ENCODE assay signal across 30 mouse cellular contexts in the genomic region with DNA sequence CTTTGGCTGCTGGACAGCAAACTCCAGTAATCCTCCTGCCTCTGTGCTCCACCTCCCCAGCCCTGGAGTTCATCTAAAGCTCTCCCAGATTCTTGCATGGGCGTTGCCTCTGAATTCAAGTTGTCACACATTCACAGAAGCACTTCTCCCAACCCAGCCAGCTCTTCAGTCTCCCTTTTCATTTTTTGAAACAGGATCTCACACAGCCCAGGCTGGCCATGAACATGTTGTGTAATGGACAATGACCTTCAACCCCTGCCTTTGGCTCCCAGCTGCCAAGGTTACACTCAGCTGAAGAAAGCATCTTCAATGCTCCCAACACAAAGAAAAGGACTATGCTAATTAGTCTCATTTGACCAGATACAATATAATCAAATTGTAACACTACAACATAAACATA. TPM values are rescaled to one million over a fixed set of nuclear protein-coding genes. Genes with fewer than 3 reads are reported as not detected.
"Had no signal": no experiment of that assay in that cellular context is flagged by ENCODE, and none has a peak within 500 bp of the region (broad histone marks: within the 10 kb centered on the region; RNA-seq: fewer than 3 reads in every experiment).

No protein-coding gene starts in this region.

- DNase-seq: layer of hippocampus, adult 9-11 months; liver; liver, postnatal 0 days; lung, embryonic 14.5 days; retina, postnatal 1 day; right cerebral cortex, postnatal 25 days; spleen, adult 18-20 months; thymus, postnatal 25 days had no signal

- H3K4me2 ChIP-seq: limb, embryonic 13.5 days; lung, embryonic 14.5 days; midbrain, embryonic 13.5 days; neural tube, embryonic 13.5 days; stomach, embryonic 15.5 days had no signal

- ATAC-seq: liver, postnatal 0 days; lung, postnatal 0 days; midbrain, embryonic 13.5 days; midbrain, embryonic 16.5 days had no signal

- H3K9ac ChIP-seq: limb, embryonic 13.5 days; liver, embryonic 14.5 days; liver, postnatal 0 days; lung, embryonic 14.5 days; midbrain, embryonic 13.5 days; neural tube, embryonic 13.5 days; stomach, embryonic 15.5 days had no signal

- H3K9me3 ChIP-seq: limb, embryonic 10.5 days; stomach, embryonic 15.5 days had no signal

- H3K4me3 ChIP-seq: layer of hippocampus, adult 2 months; limb, embryonic 10.5 days; limb, embryonic 13.5 days; megakaryocyte, embryonic 14.5 days; midbrain, embryonic 10.5 days; midbrain, embryonic 13.5 days; myocyte; neural tube, embryonic 13.5 days; stomach, embryonic 15.5 days had no signal

- H3K27ac ChIP-seq: kidney, postnatal 0 days; layer of hippocampus, adult 2 months; limb, embryonic 10.5 days; limb, embryonic 13.5 days; liver, embryonic 14.5 days; macrophage; midbrain, embryonic 10.5 days; midbrain, embryonic 13.5 days; neural tube, embryonic 13.5 days; stomach, embryonic 15.5 days had no signal

- H3K27me3 ChIP-seq: limb, embryonic 13.5 days; midbrain, embryonic 13.5 days; neural tube, embryonic 13.5 days; stomach, embryonic 15.5 days had no signal

- H3K4me1 ChIP-seq: limb, embryonic 13.5 days; stomach, embryonic 15.5 days had no signal

RNA-seq across cellular contexts. Expression of a gene that starts 2.7 kb away (rescaled TPM):
- total RNA-seq: monocyte, adult 5-6 weeks had no signal

RNA-seq across cellular contexts. Expression of a gene that starts 18.1 kb away (rescaled TPM):
- total RNA-seq: monocyte, adult 5-6 weeks had no signal
- polyA plus RNA-seq: large intestine, adult 2 months; macrophage had no signal

RNA-seq across cellular contexts. Expression of a gene that starts 25.9 kb away (rescaled TPM):
- total RNA-seq: monocyte, adult 5-6 weeks; neutrophil, adult 5-6 weeks had no signal
- polyA plus RNA-seq: macrophage had no signal

RNA-seq across cellular contexts. Expression of a gene that starts 30.3 kb away (rescaled TPM):
- total RNA-seq: layer of hippocampus, adult 2 months; layer of hippocampus, postnatal 25 days; left cerebral cortex, adult 18-20 months; left cerebral cortex, postnatal 25 days; monocyte, adult 5-6 weeks; neutrophil, adult 5-6 weeks had no signal
- polyA plus RNA-seq: kidney, embryonic 14.5 days; kidney, postnatal 0 days; large intestine, adult 2 months; limb, embryonic 10.5 days; limb, embryonic 13.5 days; liver, embryonic 14.5 days; liver, postnatal 0 days; lung, embryonic 14.5 days; lung, postnatal 0 days; macrophage; midbrain, embryonic 10.5 days; midbrain, embryonic 13.5 days; midbrain, embryonic 16.5 days; myocyte; neural tube, embryonic 13.5 days; stomach, embryonic 15.5 days; thymus, postnatal 0 days had no signal

RNA-seq across cellular contexts. Expression of a gene that starts 40.3 kb away (rescaled TPM):
- total RNA-seq: layer of hippocampus, adult 2 months; layer of hippocampus, postnatal 25 days; left cerebral cortex, adult 18-20 months; left cerebral cortex, postnatal 25 days; monocyte, adult 5-6 weeks; neutrophil, adult 5-6 weeks had no signal
- polyA plus RNA-seq: kidney, embryonic 14.5 days; kidney, postnatal 0 days; large intestine, adult 2 months; limb, embryonic 10.5 days; limb, embryonic 13.5 days; liver, embryonic 14.5 days; liver, postnatal 0 days; lung, embryonic 14.5 days; lung, postnatal 0 days; macrophage; midbrain, embryonic 10.5 days; midbrain, embryonic 13.5 days; midbrain, embryonic 16.5 days; myocyte; neural tube, embryonic 13.5 days; stomach, embryonic 15.5 days; thymus, postnatal 0 days had no signal
